Mouse (Mus musculus) cerebellum, postnatal 4 days (tissue): ENCODE measurements around the gene C1ra.
A peak's percentile ranks its signal among the peaks of the same experiment; 100 is the strongest.
"Not testable (repeated sequence)": the region's sequence is repeated elsewhere in the genome, so short reads cannot be mapped to it uniquely, and the experiment has no call there.

Experiments used
- DNase-seq, 2 experiments: peaks; one replicate each; pipeline ENCODE4 v3.0.0; 2022; ENCODE audit warnings: low spot score in 2 of 2, mixed read lengths in 1 of 2

C1ra gene

DNA sequence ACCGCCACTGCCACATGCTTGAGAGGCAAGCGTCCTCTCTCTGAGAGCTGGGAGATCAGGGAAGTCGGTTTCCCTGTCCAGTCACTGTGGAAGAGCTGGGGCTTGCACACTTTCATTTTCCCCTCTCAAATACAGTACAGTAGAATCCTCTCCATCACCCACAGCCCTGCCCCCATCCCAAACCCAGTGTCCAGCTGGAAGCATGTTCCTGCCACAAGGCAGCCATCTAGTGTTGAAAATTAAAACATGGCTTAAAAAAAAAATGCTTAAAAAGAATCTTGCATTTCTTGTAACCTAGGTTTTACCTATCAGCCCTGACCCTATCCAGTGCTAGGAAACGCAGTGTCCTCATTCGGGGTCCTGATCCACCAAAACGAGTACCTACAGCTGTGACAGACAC, 32.3 kb downstream of the C1ra start:
- DNase-seq = no peak

DNA sequence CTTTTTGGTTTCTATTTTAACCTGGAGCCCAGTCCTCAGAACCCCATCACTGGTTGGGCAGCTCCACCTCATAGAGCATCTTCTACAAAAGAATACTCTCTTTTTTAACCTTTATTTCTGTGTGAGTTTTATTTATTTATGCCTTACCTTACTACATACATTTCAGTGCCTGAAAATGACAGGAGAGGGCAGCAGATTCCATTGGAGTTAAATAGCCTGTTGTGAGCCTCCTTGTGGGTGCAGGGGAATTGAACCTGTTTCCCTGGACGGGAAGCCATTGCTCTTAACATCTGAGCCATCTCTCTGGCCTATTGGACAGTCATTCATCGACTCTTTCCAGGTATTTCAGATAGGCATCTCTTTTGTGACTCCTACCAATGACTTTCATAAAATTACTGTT, 33.2 kb downstream of the C1ra start:
- no peak for DNase-seq

DNA sequence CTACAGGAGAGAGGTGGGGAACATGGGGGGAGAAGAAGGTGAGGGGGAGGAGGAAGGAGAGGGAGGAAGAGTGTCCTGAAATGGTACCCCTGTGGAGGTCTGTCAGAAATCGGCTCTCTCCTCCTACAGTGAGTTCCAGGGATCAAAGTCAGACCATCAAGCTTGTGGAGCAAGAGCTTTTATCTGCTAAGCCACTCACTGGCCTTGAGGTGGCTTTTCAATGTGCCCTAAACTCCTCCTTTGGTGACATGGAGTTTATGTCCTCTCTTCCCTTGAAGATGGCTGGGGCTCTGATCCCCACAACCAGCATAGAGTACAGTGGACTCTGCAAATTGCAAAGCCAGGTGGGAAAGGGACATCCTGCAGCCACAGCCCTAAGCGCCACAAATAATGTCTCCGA, 35.8 kb downstream of the C1ra start:
- DNase-seq = not testable (repeated sequence)

DNA sequence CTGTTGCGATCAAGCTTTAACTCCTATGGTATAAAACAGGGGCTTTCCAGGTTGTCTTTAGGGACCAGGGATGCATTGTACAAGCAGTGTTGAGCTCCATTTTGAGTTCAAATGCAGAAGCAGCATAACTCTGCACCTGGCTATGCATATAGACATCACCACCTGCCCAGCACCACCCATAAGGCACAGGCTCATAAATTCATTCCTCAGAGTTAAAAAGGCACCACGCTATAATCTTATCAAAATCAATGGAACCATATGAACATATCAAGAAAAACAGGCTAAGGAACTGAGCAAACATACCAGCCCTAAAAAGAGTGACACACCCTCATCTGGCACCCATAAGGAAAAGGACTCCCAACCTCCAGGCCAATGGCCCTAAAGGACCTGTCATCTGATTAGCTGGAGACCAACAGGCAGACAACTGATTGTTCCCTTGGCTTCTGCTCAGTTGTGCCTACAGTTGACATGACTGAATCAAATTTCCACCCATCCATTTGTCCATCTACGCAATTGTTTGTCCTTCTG, 36.9 kb downstream of the C1ra start:
- no peak for DNase-seq

DNA sequence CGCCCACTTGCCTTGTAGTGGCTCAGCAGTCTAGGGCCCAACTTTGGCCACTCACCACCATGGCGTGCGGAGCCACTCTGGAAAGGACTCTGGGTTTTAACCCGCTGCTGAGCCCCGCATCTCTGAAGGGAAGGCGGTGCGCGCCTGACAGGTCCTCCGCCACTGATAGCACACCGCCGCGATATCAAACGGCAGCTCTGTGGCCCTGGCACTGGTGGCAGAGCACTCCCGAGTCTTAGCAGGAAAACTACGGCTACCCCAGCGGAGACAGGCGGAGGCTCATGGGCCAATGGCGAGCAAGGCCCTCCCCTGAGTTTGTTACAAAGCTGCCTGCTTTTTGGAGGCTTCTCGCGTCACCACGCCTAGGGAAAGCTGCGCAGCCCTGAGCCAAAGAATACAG, 40.6 kb downstream of the C1ra start:
- DNase-seq = no peak

DNA sequence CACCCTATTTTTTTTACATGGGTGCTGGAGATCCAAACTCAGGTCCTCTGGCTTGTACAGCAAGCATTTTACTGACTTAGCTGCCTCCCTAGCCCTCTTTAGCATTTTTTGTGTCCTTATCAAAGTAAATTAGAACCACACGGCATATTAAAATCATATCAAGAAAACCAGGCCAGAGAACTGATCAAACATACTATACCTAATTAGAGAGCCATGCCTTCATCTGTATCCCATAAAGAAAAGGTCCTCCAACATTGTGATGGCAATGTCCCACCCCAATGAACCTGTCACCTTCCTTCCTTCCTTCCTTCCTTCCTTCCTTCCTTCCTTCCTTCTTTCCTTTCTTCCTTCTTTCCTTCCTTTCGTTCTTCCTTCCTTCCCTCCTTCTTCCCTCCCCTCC, 43.8 kb downstream of the C1ra start:
- DNase-seq = not testable (repeated sequence)

DNA sequence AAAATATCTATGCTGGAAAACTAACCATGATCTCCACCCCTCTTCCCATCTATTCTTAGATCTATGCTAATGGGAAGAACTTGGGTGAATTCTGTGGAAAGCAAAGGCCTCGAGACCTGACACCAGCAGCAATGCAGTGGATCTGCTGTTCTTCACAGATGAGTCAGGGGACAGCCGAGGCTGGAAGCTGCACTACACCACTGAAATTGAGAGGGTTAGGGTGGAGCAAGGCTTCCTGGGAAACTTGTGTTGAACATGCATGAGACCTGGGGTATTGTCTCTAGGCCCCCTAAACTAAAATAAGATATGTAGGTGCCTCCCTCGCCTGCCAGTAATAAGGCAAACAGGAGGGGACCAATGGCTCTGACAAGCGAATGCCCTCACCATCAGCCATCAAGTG, 49.0 kb downstream of the C1ra start:
- DNase-seq = not testable (repeated sequence)

DNA sequence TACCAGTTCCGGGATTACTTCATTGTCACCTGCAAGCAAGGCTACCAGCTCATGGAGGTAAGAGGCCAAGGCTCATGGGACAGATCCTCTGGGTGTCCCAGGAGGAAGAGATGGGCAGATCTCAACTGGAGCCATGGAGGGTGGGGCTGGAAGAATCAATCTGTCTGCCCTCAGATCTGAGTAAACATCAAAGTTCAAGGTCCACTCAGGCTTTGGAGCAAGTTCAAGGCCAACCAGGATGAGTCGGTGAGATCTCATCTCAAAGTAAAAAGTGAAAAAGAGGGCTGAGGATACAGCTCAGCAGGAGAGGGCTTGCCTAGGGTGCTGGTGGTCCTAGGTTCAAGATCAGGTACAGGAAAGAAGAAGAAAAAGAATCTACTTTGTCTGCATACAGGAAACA, 49.4 kb downstream of the C1ra start:
- DNase-seq = not testable (repeated sequence)

DNA sequence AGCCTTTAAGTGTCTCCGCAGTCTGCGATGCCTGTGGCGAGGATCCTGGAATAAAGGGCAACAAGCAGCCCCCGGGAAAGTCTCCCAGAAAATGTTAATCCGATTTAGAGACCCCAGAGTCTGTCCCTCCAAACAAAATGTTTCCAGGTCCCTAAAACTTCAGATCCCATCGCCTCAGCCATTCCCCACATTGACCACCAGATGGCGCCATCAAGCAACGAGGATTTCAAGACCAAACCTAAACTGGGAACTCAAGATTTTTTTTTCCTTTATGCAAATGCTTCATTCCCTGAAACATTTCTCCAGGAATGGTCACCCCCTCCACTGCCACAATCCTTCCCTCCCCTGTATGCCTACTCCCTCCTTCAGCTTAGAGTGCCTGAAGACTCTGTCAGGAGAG, 57.8 kb downstream of the C1ra start, which contains the start of gene C1rb:
TSS of gene C1rb (plus strand) at position 269 of the 400 bp plus-strand sequence.
- peak; percentile 42 to 67 for DNase-seq
